Mouse (Mus musculus) lung, postnatal 0 days (tissue): ENCODE data around the gene Pacsin2.

ENCODE experiments used
- CTCF ChIP-seq: IDR thresholded peaks from 2 replicates; pipeline ENCODE4 v1.5.1; 2016; ENCODE audit warnings: antibody characterized with exemption, mild to moderate bottlenecking
- EP300 ChIP-seq: IDR thresholded peaks from 2 replicates; pipeline ENCODE4 v1.6.1; 2016; ENCODE audit warnings: antibody characterized with exemption, mild to moderate bottlenecking, control low read depth

DNA sequence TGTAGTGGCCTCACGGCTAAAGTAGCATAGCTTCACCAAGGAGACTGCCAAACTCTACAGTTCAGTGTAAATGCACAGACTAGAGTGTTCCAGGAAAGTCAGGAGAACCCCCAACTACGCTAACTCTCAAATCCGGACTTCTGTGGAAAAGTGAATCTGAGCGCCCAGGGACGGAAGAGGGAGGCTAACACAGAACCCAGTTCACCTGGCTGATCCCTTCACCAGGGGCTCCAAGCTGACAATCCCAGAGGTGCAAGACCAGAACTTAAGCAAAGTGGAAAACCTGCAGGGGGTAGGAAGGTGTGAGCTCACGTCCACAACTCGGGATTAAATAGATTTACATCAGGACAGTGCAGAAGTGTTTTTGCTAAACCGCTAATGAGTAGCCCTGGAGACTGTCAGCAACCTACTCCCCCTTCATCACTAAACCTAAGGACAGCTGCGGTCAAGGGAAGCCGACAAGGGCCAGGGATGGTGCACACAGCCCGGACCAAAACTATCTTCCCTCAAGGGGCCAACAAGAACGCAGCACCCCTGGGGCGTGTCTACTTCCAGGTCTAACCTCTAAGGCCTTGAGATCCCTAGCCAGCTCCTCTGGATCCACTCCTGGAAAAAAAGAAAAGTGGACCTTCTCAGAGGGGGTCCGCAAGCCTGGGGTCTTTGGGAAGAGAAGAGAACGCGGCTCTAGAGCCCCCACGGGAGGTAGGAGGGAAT is 880 bp downstream of the Pacsin2 start:
- TF ChIP-seq CTCF (no peak), EP300 (no peak)
